Mouse (Mus musculus) spleen, adult 2 months (tissue): ENCODE data around the gene Gzmg. TPM values are rescaled to one million over a fixed set of nuclear protein-coding genes. Genes with fewer than 3 reads are reported as not detected.
"Not testable (repeated sequence)": the region's sequence is repeated elsewhere in the genome, so short reads cannot be mapped to it uniquely, and the experiment has no call there.

Experiments used
- DNase-seq, 2 experiments: peaks; one replicate each; pipeline versions ENCODE4 v3.0.0 to v3.0.0-alpha.2; 2012 to 2021; ENCODE audit warnings: low spot score in 2 of 2, low read depth in 1 of 2
- H3K27ac ChIP-seq: fragments of 200-500 bp; 2 replicates; pipeline ENCODE4 v1.5.1; 2012; ENCODE audit warnings: low read length, inconsistent platforms; ENCODE audit not compliant: insufficient read depth
- H3K27me3 ChIP-seq: fragments of 200-500 bp; 2 replicates; pipeline ENCODE4 v1.6.1; 2012; ENCODE audit warnings: mild to moderate bottlenecking, moderate library complexity, low read length, inconsistent platforms; ENCODE audit not compliant: control insufficient read depth, insufficient read depth
- H3K36me3 ChIP-seq: fragments of 200-500 bp; 2 replicates; pipeline ENCODE4 v1.6.1; 2012; ENCODE audit warnings: mild to moderate bottlenecking, low read length, inconsistent platforms; ENCODE audit not compliant: control insufficient read depth, insufficient read depth
- H3K4me1 ChIP-seq: fragments of 200-500 bp; 2 replicates; pipeline ENCODE4 v1.6.1; 2011; ENCODE audit warnings: inconsistent platforms; ENCODE audit not compliant: control insufficient read depth, insufficient read depth, insufficient read length
- H3K4me3 ChIP-seq: fragments of 200-500 bp; 2 replicates; pipeline ENCODE4 v1.5.1; 2011; ENCODE audit warnings: mild to moderate bottlenecking, inconsistent platforms; ENCODE audit not compliant: insufficient read depth, insufficient read length; ENCODE audit errors: extremely low read depth
- CTCF ChIP-seq: fragments of 200-500 bp; IDR thresholded peaks from 2 replicates; pipeline ENCODE4 v1.5.1; 2011; ENCODE audit warnings: mild to moderate bottlenecking, inconsistent platforms; ENCODE audit not compliant: insufficient read depth, insufficient read length, insufficient replicate concordance; ENCODE audit errors: extremely low read depth
- POLR2A ChIP-seq: fragments of 200-500 bp; IDR thresholded peaks from 2 replicates; pipeline ENCODE4 v1.6.1; 2011; ENCODE audit warnings: low read depth, low read length, inconsistent platforms
- WGBS: fragments of 180-500 bp; shearing (Covaris S2); methylation state at CpG from one replicate; pipeline ENCODE4 v1.1.7; 2018; 5-methylcytosine and 5-hydroxymethylcytosine counted together
- polyA plus RNA-seq: library from polyadenylated mRNA; depleted of rRNA; stranded (reverse); fragments of >200 nt; gene quantifications from 2 replicates; pipeline ENCODE4 v1.2.3, GENCODE M21; 2012; rRNA removed

Gzmg gene
- polyA plus RNA-seq, 1 experiment: not detected

DNA sequence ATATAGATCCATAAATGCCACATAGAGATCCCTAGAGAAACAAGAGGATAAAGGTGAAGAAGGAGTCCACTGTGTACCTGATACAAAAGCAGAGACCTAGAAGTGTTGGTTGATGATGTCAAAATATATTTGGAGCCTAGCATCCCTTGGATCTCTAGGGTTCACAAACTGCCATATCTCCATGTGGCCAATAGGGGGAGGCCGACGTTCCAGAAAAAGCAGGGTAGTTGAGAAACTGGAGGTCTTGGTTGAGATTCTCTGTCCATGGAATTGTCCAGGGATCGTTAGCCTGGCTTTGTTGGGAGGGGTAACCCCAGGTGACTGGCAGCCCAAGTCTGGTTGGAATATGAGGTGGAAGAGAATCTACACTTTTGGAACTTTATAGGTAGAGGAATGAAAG lies 31.0 kb downstream of the Gzmg start:
- TF ChIP-seq CTCF (no peak), POLR2A (no peak)
- Histone ChIP-seq H3K27me3 (no peaks in the 10 kb centered on the region), H3K36me3 (no peaks in the 10 kb centered on the region), H3K4me3 (no peak overlapping the region), H3K4me1 (no peaks in the 10 kb centered on the region), H3K27ac (no peak overlapping the region)
- 54% methylated on average over 3 of the region's 3 CpGs for WGBS
- no peak for DNase-seq

DNA sequence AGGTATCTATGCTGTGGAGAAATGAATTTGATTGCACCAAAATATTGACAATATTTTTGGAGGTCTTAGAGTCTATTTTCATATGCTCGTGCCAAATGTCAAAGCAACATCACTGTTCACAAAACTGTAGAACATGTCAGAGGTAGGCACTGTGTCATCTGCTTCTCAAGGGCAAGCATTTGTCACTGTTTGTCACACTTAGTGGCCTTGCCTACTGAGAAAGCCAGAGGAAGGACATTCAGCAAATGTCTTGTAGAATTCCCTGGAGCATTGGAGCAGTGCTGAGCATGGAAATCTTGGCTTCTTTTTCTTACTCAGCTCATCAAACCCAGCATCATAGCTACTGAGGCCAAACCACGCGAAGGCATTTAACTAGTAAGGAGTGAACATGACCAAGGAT lies 35.9 kb downstream of the Gzmg start:
- no peak for DNase-seq
- WGBS: 88% methylated on average over 3 of the region's 3 CpGs
- H3K27me3 ChIP-seq: no peaks in the 10 kb centered on the region

DNA sequence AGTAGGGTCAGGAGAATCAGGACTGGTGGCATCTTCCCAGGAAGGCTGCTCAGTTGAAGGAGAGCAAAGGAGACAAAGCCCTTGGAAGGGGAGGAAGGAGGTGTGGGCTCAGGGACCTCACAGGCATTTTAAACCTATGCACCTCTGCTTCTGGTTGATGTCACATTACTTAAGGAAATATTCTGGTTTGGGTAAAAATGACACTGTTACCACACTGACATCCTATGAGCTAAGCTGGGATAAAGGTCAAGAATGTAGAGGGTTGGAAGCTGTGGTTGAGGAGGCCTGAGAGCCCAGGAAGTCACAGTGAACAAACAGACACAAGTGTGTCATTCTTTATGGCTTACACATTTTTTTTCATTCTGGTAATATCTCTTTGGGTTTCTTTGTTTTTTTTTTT lies 38.9 kb downstream of the Gzmg start, which contains the start of gene Gzme:
Gzme (minus strand) TSS at position 101 of the 400 bp plus-strand sequence.
- H3K36me3 ChIP-seq: no peaks in the 10 kb centered on the region
- no peak within 1 kb of the TSS for H3K27ac ChIP-seq

More for the DNA sequence above, 35.9 kb downstream of the Gzmg start:
- no peaks in the 10 kb centered on the region for H3K4me1 ChIP-seq
- H3K27ac ChIP-seq: no peak overlapping the region
- TF ChIP-seq CTCF (no peak), POLR2A (no peak)
- H3K36me3 ChIP-seq: no peaks in the 10 kb centered on the region
- no peak overlapping the region for H3K4me3 ChIP-seq

DNA sequence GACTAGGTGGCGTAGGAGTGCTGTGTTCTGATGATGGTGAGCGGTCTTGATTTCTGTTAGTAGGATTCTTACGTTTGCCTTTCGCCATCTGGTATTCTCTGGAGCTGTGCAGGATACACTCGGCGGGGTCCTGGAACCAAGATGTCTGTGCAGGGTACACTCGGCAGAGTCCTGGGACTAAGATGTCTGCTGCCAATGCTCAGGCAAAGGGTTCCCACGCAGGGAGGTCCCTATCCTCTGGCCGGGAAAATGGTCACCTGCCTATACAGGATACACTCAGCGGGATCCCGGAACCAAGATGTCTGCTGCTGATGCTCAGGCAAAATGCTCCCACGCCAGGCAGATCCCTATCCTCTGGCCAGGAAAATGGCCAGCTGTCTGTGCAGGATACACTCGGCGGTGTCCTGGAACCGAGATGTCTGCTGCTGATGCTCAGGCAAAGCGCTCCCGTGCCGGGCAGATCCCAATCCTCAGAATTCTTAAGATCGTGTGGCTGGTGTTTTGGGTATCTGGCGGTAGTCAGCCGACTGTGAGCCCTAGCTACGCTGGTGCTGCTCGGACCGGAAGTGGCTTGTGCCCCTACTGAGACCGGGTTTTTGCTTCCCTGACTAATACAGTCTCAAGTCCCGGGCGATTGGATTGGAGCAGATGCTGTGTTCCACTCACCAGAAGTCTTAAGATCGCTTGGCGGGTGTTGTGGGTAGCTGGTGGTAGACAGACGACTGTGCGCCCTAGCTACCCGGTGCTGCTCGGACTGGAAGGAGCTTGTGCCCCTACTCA lies 43.7 kb downstream of the Gzmg start:
- not testable (repeated sequence) for H3K27ac ChIP-seq, H3K4me1 ChIP-seq, H3K27me3 ChIP-seq, H3K4me3 ChIP-seq, H3K36me3 ChIP-seq, DNase-seq
- 90% methylated on average over 33 of the region's 33 CpGs for WGBS

More for the DNA sequence above, 38.9 kb downstream of the Gzmg start, which contains the start of gene Gzme:
- H3K4me1 ChIP-seq: no peaks in the 10 kb centered on the region
- no peak within 1 kb of the TSS for H3K4me3 ChIP-seq
- no peaks in the 10 kb centered on the region; the same call in 1 of the 2 replicates for H3K27me3 ChIP-seq
- DNase-seq: no peak
- TF ChIP-seq POLR2A (no peak), CTCF (no peak)

Other genes with a start within 250 kb of the Gzmg start
- 1.0 and 1.4 TPM in 2 replicates for gene Cma1, start 214.9 kb downstream of the Gzmg start, polyA plus RNA-seq
- not detected in 2 replicates for gene Cma2, start 208.6 kb downstream of the Gzmg start, polyA plus RNA-seq
- gene Mcpt1, start 141.6 kb downstream of the Gzmg start, polyA plus RNA-seq: 0.18 and 0.26 TPM in 2 replicates
- gene Mcpt9, start 129.1 kb downstream of the Gzmg start, polyA plus RNA-seq: not detected in 2 replicates
- gene Mcpt2, start 117.5 kb downstream of the Gzmg start, polyA plus RNA-seq: 0.12 TPM in 1 of 2 replicates, not detected in the other
- gene Mcpt4, start 97.3 kb downstream of the Gzmg start, polyA plus RNA-seq: 0.23 TPM in 2 replicates
- 0.31 and 0.34 TPM in 2 replicates for gene Mcpt8, start 74.3 kb downstream of the Gzmg start, polyA plus RNA-seq
- gene Ctsg, start 57.0 kb downstream of the Gzmg start, polyA plus RNA-seq: 1.7 and 2.0 TPM in 2 replicates
- gene Gzme, start 39.0 kb downstream of the Gzmg start, polyA plus RNA-seq: not detected in 2 replicates
- not detected in 2 replicates for gene Gzmd, start 27.0 kb downstream of the Gzmg start, polyA plus RNA-seq
- gene Gzmn, start 15.0 kb upstream of the Gzmg start, polyA plus RNA-seq: not detected in 2 replicates
- gene Gzmf, start 51.8 kb upstream of the Gzmg start, polyA plus RNA-seq: not detected in 2 replicates
- not detected in 2 replicates for gene Gzmc, start 75.1 kb upstream of the Gzmg start, polyA plus RNA-seq
- gene Gzmb, start 102.7 kb upstream of the Gzmg start, polyA plus RNA-seq: 2.6 and 2.7 TPM in 2 replicates
- gene Atp12a, start 205.5 kb upstream of the Gzmg start, polyA plus RNA-seq: not detected in 2 replicates
- 0.02 and 0.04 TPM in 2 replicates for gene Rnf17, start 243.0 kb upstream of the Gzmg start, polyA plus RNA-seq